Mouse (Mus musculus): ENCODE data around the gene Ptges. TPM values are rescaled to one million over a fixed set of nuclear protein-coding genes. Genes with fewer than 3 reads are reported as not detected.

Ptges gene
- polyA plus RNA-seq, 1 experiment: 37.2 TPM

GRCm38 (mm10) chr2:30863574-30863973 lies 66.1 kb downstream of the Ptges start:
- H3K27ac ChIP-seq (ENCODE audit: insufficient read depth, low read length): peak overlapping the region; percentile 93
- peaks cover 13% of the 10 kb centered on the region for H3K4me1 ChIP-seq (ENCODE audit: control insufficient read depth, insufficient read depth, low read length)

GRCm38 (mm10) chr2:30862081-30862480 lies 67.6 kb downstream of the Ptges start:
- H3K27ac ChIP-seq (ENCODE audit: insufficient read depth, low read length): no peak overlapping the region
- TF ChIP-seq CTCF (IDR thresholded peaks at IDR 0.05; ENCODE audit: borderline replicate concordance, insufficient read depth, low read length): no peak
- TF ChIP-seq POLR2A (IDR thresholded peaks at IDR 0.05; ENCODE audit: low read depth, low read length): no peak
- H3K4me1 ChIP-seq (ENCODE audit: control insufficient read depth, insufficient read depth, low read length): peaks cover 13% of the 10 kb centered on the region
- no peak overlapping the region for H3K4me3 ChIP-seq (ENCODE audit: insufficient read depth, low read length)

More at GRCm38 (mm10) chr2:30863574-30863973, 66.1 kb downstream of the Ptges start:
- no peak for TF ChIP-seq POLR2A (IDR thresholded peaks at IDR 0.05; ENCODE audit: low read depth, low read length)
- no peak for TF ChIP-seq CTCF (IDR thresholded peaks at IDR 0.05; ENCODE audit: borderline replicate concordance, insufficient read depth, low read length)
- H3K4me3 ChIP-seq (ENCODE audit: insufficient read depth, low read length): no peak overlapping the region

- no peak overlapping the region for H3K4me3 ChIP-seq (ENCODE audit: insufficient read depth, low read length)
- no peak overlapping the region for H3K27ac ChIP-seq (ENCODE audit: insufficient read depth, low read length)
- peaks cover 10% of the 10 kb centered on the region for H3K4me1 ChIP-seq (ENCODE audit: control insufficient read depth, insufficient read depth, low read length)
- TF ChIP-seq CTCF (IDR thresholded peaks at IDR 0.05; ENCODE audit: borderline replicate concordance, insufficient read depth, low read length): no peak
- no peak for TF ChIP-seq POLR2A (IDR thresholded peaks at IDR 0.05; ENCODE audit: low read depth, low read length)
These were observed 69.9 kb downstream of the Ptges start for GRCm38 (mm10) chr2:30859782-30860181.

- Histone ChIP-seq H3K4me1 (ENCODE audit: control insufficient read depth, insufficient read depth, low read length) (peaks cover 5% of the 10 kb centered on the region), H3K27ac (ENCODE audit: insufficient read depth, low read length) (no peak overlapping the region), H3K4me3 (ENCODE audit: insufficient read depth, low read length) (no peak overlapping the region)
- TF ChIP-seq POLR2A (IDR thresholded peaks at IDR 0.05; ENCODE audit: low read depth, low read length) (no peak), CTCF (IDR thresholded peaks at IDR 0.05; ENCODE audit: borderline replicate concordance, insufficient read depth, low read length) (no peak)
These were observed 72.6 kb downstream of the Ptges start for GRCm38 (mm10) chr2:30857076-30857475.

- H3K4me3 ChIP-seq (ENCODE audit: insufficient read depth, low read length): no peak overlapping the region
These were observed 76.8 kb downstream of the Ptges start for GRCm38 (mm10) chr2:30852771-30853313.

GRCm38 (mm10) chr2:30850581-30850980 lies 79.1 kb downstream of the Ptges start:
- Histone ChIP-seq H3K27ac (ENCODE audit: insufficient read depth, low read length) (no peak overlapping the region), H3K4me1 (ENCODE audit: control insufficient read depth, insufficient read depth, low read length) (peaks cover 13% of the 10 kb centered on the region), H3K4me3 (ENCODE audit: insufficient read depth, low read length) (no peak overlapping the region)
- TF ChIP-seq POLR2A (IDR thresholded peaks at IDR 0.05; ENCODE audit: low read depth, low read length) (no peak), CTCF (IDR thresholded peaks at IDR 0.05; ENCODE audit: borderline replicate concordance, insufficient read depth, low read length) (no peak)

More at GRCm38 (mm10) chr2:30852771-30853313, 76.8 kb downstream of the Ptges start:
- TF ChIP-seq POLR2A (IDR thresholded peaks at IDR 0.05; ENCODE audit: low read depth, low read length): no peak
- no peak for TF ChIP-seq CTCF (IDR thresholded peaks at IDR 0.05; ENCODE audit: borderline replicate concordance, insufficient read depth, low read length)
- Histone ChIP-seq H3K4me1 (ENCODE audit: control insufficient read depth, insufficient read depth, low read length) (peaks cover 10% of the 10 kb centered on the region), H3K27ac (ENCODE audit: insufficient read depth, low read length) (peak overlapping the region; percentile 44; the same call in 1 of the 2 replicates)

- H3K27ac ChIP-seq (ENCODE audit: insufficient read depth, low read length): peak overlapping the region; percentile 91
- TF ChIP-seq POLR2A (IDR thresholded peaks at IDR 0.05; ENCODE audit: low read depth, low read length): no peak; the same call in 1 of the 2 replicates
- no peak for TF ChIP-seq CTCF (IDR thresholded peaks at IDR 0.05; ENCODE audit: borderline replicate concordance, insufficient read depth, low read length)
- H3K4me1 ChIP-seq (ENCODE audit: control insufficient read depth, insufficient read depth, low read length): peaks cover 11% of the 10 kb centered on the region
- H3K4me3 ChIP-seq (ENCODE audit: insufficient read depth, low read length): no peak overlapping the region
These were observed 81.5 kb downstream of the Ptges start for GRCm38 (mm10) chr2:30848184-30848583.

- H3K27ac ChIP-seq (ENCODE audit: insufficient read depth, low read length): peak overlapping the region; percentile 91
- TF ChIP-seq POLR2A (IDR thresholded peaks at IDR 0.05; ENCODE audit: low read depth, low read length) (no peak; the same call in 1 of the 2 replicates), CTCF (IDR thresholded peaks at IDR 0.05; ENCODE audit: borderline replicate concordance, insufficient read depth, low read length) (no peak)
- peaks cover 13% of the 10 kb centered on the region; the same call in 1 of the 2 replicates for H3K4me1 ChIP-seq (ENCODE audit: control insufficient read depth, insufficient read depth, low read length)
- H3K4me3 ChIP-seq (ENCODE audit: insufficient read depth, low read length): peak overlapping the region; percentile 74
These were observed 82.9 kb downstream of the Ptges start for GRCm38 (mm10) chr2:30846723-30847122.

GRCm38 (mm10) chr2:30846236-30846635 lies 83.4 kb downstream of the Ptges start:
- TF ChIP-seq POLR2A (IDR thresholded peaks at IDR 0.05; ENCODE audit: low read depth, low read length): peak; percentile 66; the same call in 1 of the 2 replicates
- TF ChIP-seq CTCF (IDR thresholded peaks at IDR 0.05; ENCODE audit: borderline replicate concordance, insufficient read depth, low read length): no peak
- H3K27ac ChIP-seq (ENCODE audit: insufficient read depth, low read length): peak overlapping the region; percentile 20
- H3K4me1 ChIP-seq (ENCODE audit: control insufficient read depth, insufficient read depth, low read length): peaks cover 11% of the 10 kb centered on the region; the same call in 1 of the 2 replicates
- peak overlapping the region; percentile 74 for H3K4me3 ChIP-seq (ENCODE audit: insufficient read depth, low read length)
